Mouse (Mus musculus) spleen, adult 12 weeks (tissue): ENCODE measurements around the gene Tnni1.

Experiments
- DNase-seq: peaks from one replicate; pipeline ENCODE4 v3.0.0; 2022; ENCODE audit warnings: low spot score

Gene Tnni1

DNA sequence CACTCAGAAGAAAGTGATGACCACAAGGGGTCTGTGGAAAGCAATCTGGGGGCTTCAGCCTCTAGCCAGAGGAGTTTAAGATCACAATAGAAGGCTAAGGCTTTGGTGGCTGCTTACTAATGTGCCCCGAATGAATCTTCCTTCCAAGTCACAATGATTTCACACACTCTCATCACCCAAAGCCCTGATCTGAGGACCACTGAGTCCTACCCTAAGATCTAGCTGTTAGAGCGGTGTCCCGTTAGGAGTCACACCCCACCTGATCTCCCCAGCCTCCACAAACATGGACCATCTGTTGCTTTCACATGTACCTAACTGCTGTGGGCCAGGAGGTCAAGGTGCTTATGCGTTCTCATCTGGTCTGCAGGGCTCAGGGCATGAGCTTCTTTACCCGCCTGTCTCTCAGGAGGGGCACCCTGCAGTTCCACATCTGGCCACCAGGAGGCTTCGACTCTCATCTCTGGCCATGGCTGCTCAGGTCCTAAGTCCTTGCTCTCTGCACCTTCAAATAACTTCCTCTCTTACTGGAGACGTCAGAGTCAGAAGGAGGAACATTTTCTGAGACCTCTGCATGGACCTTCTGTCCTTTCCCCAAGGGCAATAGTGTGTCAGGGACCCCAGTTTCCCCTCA, 31.9 kb downstream of the Tnni1 start:
- peak; percentile 62 for DNase-seq

DNA sequence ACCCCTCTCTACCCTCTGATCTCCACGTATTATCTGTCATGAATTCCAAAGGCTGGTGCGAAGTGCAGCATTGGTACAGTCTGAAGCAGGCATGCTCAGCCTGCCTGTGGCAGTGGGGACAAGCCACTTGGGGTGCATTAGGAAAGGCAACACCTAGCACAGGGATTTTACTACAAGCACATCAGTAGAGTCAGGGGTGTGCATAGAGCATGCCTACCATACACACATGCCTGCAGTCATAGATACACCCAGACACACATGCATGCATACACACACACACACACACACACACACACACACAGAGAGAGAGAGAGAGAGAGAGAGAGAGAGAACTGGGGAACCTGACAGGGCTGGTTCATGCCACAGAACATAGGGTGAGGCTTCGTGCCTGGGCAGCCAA, 33.0 kb downstream of the Tnni1 start:
- no peak for DNase-seq

DNA sequence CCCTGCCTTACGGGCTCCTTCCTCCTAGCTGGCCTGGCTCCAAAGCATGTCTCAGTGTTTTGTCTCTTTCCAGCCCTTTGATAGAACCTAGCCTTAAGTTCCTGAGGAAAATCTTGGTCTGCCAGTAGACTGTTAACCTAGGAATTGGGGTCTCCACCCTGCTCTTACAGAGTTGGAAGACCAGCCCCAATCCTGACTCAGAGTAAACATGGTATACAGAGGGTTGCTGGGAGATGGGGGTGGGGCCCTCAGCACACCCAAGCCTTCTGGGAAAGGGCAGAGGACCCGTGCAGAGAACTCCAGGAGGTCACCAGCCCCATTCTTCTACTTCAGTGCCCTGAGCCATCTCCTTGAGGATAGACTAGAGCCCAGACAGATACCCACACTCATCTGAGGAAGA, 33.4 kb downstream of the Tnni1 start:
- no peak for DNase-seq

DNA sequence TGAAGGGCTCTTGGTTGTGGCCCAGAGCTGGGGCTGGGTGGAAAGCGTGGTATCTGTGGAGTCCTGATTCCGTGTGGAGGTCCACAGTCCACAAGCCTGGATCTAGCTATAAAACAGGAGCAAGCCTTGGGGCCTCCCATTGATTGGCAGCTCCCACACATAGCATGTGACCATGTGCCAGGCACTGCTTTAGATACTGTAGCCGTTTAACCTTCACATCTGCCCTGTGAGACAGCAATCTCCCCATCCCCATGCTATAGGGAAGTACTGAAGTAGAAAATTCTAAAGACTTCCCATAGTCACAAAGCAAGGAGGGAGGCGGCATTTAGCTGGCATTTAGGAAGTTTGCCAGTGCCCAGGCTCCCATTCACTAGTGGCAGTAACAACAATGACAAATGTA, 33.8 kb downstream of the Tnni1 start:
- no peak for DNase-seq

DNA sequence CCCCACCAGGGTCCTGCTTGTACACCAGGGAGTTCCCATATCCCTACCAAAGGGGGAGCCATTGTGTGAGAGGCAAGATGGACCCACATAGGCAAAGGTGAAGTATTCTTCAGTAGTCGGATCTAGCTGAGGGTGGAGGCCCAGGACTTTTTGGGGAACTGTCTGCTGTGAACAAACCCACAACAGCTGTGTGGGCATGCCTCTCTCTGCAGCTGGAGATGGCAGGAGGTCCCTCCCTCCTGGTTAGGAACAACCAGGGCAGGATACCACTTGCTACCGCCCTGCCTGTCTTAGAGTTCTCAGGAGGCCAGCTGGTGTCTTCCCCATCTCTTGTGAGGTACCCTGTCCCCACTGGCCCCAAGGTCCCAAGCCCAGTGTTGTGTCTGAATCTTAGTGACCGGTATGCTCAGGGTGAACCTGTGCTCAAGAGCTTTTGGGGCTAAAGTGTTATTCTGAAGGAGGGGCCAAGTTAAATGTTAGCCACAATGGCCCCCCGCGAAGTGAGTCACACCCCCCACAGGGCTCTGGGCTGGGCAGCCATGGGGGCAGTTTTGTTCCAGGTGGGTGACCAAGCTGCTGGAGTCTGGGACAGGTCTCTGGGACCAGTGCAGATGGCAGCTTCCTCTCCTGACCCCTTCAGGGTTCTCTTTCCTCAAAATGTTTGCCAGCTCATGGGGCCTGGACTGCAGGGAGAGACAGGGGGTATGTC, 34.6 kb downstream of the Tnni1 start:
- DNase-seq, result no peak

DNA sequence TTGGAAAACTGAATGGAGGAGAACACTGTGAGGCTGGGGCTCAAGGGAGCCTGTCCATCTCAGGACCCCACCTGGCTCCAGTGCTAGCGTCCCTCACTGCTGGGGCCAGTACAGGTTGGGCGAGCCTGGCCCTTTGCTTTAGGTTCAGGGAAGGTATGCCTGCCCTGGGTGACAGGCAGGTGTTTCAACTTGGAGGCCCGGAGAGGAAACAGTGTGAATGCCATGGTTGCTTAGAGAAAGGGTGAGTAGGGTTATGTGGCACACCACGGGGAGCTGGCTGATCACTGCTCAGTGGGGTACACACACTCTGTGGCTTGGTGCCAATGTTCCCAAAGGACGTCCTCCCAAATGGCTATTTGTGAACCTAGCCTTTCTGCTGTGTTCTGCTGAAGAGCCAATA, 35.3 kb downstream of the Tnni1 start:
- no peak for DNase-seq

DNA sequence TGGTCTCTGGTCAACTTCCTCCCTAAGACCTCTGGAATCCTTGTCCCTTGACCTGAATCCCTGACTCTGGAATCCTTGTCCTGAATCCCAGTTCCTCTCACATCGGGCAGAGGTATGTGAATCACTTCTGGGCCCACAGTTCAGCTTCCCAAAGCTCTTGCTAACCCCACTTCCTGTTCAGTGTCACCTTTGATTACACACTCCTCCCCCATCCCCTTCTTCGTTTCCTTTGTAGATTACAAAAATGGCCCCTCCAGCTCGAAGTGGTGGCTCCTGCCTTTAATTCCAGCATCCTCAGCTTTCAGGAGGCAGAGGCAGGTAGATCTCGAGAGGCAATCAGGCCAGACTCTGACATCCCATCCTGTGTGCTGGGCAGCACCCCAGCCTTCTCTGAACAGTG, 38.4 kb downstream of the Tnni1 start:
- no peak for DNase-seq

DNA sequence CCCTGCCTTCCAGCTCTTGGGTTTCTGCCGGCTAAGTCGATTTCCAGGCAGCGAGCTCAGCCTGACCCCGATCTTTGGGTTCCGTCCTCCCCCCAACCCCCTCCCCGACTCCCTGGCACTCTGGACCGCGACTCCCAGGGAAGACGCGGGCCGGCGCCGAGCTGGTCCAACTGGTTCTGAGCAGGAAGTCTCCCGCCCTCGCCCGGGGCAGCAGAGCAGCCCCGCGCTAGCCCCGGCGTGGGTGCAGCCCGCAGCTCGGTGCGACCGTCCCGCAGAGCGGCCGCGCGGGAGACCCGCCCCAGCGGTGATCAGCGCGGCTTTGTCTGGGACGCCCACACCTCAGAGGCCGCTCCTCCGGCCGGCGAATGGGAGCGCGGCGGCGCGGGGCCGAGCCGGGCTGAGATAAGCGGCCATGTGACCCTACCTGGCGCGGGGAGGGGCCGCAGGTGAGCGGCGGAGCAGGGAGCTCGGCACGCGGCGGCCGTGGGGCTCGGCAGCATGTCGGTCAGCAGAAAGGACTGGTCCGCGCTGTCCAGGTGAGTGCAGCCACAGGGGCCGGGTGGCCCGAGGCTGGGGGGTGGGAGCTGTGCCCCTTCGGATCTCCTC, 39.4 kb downstream of the Tnni1 start, which contains the start of gene Lad1:
TSS of gene Lad1 (plus strand) at position 118 of the 606 bp plus-strand sequence.
- no peak for DNase-seq

DNA sequence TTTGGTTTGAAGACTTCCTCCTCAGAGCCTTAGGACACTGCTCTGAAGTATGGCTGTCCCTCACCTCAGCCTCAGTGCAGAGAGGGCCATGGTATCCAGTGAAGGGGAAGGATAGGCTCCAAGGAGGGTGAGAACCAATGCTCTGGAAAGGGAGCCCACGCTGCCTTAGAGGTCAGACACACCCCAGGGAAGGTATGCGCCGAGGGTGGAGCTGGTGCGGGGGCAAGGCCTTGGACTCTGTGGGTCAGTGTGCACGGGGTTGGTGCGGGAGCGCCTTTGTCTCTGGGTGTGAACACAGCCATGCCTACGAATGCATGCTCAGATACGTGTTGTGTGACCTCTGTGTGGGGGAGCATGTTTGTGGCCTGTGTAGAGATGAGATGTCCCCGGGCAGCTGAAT, 40.8 kb downstream of the Tnni1 start:
- no peak for DNase-seq

DNA sequence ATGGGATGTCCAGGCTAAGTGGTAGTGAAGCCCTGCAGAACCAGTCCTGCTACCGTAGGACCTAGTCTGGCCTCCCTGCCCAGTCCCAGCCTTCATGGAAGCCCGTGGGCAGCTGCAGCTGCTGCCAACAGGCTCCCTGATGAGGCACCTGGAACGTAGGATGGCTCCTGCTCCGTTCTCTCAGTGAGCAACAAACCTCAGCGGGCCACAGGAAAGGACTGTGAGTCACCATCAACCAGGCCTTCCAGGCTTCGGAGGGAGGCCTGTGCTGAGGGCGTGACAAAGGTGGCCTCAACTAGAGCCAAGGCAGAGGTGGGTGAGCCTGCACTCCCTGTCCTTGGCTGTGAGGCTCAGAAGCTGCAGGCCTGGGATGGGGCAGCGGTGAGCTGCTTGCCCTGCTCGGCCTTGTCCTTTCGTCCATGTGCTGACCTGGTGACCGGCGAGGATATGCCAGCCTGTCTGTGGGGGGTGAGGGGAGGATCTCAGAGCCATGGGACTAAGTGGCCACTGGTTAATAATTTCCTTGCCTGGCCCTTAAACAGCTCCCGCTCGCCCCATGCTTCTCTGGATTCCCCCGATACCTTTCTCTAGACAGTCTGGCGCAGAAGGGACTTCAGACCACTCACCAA, 41.6 kb downstream of the Tnni1 start:
- no peak for DNase-seq

DNA sequence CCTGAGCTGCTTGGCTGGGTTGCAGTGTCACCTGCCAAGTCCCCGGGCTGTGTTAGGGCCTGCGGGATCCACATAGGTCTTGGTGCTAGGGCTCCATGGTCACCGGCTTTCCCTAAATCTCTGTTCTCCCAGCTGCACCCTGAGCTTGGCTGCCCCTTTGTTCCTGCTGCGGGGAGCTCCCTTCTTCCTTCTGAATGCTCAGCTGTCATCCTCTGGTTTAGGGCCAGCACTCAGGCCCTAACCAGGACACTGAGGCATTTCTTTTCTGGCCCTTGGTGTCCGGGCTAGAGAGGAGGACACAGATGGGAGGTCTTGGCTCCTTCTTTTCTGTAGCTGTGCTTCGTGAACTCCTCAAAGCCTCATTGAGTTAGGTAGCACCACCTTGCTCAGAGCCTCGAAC, 42.5 kb downstream of the Tnni1 start:
- DNase-seq, result no peak

DNA sequence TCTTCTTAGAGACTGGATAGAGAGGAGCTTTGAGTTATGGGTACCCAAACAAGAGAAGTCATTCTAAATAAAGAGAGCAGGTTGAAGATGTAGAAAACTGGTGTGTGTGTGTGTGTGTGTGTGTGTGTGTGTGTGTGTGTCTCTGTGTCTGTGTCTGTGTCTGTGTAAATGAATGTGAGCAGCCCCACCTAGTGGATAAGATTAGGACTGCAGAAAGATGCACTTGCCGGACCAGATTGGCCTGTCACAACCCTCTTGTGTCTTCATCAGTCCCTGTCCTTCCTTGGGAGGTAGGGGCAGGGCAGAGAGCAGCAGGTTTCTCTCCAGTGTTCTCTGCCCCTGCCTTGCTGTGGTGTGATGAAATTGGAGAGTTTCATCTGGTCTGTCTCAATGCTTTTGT, 49.7 kb downstream of the Tnni1 start:
- no peak for DNase-seq

DNA sequence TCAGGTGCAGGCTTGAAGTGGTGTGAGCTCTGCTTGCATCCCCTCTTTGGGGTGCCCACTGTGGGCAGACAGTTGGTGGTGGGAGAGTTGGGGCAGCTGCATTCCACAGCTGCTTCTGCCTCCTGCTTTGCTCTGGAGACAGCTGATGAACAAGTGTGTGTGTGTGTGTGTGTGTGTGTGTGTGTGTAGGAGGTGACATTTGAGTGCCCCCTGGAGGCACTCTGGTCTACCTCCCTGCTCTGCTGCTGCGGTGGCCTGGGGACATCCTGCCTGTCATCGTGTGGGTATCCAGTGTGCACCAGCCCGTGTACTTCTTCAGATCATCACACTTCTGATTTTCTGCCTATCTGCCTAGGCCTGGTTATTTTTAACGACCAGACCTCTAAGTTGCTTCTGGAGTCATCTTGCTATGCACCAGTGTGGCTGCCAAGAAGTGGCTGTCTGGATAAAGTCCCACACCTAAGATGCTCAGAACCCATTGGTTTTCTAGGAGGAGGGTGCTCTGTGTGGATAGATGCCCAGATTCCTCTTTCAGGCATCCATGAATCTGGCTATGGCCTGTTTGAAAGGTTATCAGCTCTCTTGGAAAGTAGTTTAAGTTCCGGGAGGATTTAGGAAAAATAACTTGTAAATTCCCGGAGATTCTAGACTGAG, 55.1 kb downstream of the Tnni1 start:
- DNase-seq, result no peak

DNA sequence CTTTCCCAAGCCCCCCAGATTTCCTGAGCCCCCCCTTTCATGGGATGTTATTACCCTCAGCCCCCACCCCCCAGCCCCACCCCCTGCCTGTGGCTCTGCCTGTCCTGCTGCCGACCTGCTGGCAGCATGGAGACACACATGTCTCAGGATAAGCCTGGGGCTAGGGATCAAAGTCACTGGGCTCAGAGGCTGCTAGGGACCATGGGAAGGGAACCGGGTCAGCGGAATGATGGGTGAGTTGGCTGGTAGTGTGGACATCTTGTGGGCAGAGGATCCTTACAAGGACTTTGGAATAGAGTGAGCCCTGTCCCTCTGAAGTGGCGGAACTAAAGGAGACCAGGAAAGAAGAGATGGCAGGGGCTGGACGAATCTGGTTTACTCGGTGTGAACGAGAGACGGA, 55.7 kb downstream of the Tnni1 start:
- DNase-seq, result no peak

DNA sequence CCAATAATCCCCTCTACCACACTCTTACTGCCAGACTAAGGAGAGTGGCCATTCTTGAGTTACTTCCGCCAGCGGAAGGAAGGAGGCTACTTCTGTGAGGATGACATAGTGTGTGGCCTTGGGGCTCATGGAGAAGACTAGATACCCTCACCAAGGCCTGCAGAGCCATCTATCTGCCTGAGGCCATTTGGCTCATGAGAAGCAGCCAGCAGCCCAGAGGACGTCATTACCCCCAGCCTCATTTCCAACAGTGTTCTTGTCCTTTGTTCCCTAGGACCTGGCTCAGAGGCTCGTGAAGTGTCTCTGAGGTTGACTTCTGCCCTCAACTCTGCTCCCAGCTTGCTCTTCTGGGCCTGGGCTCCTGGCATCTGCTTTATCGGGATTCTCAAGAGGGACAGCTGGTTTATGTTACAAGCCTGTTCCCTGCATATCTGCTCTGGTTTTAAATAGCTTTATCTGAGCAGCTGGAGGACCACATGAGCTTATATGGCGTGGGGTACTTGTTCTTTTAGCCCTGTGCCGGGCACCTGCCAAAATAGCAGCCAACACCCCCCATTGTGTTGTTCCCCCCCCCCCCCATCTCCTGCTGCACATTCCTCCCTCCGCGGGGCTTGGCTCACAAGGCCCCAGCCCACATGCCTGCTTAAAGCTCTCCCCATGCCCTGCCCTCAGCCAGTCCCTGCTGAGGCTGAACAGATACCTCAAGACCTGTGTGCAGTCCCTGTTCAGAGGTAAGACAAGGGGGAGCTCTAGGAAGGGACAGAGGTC, 56.7 kb downstream of the Tnni1 start, which contains the start of gene Tnnt2:
TSS of gene Tnnt2 (plus strand) at position 639 of the 768 bp plus-strand sequence.
- no peak for DNase-seq

DNA sequence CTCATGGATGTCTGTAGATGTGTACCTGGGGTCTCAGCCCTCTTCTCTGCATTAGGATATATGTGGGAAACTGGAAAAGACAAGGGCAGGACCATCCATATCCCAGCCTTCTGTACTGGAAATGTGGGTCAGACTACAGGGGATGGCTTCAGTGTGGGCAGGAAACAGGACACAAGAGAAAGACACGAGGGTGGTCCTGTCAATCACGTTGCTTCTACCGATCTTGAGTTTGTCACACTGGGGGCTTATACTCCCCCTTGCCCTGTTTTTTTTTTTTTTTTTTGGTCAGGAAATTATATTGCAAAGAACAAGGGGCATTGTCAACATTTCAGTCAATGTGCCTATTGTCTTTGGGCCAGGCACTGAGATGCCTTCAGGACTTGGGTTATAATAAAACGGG, 59.4 kb downstream of the Tnni1 start:
- no peak for DNase-seq

DNA sequence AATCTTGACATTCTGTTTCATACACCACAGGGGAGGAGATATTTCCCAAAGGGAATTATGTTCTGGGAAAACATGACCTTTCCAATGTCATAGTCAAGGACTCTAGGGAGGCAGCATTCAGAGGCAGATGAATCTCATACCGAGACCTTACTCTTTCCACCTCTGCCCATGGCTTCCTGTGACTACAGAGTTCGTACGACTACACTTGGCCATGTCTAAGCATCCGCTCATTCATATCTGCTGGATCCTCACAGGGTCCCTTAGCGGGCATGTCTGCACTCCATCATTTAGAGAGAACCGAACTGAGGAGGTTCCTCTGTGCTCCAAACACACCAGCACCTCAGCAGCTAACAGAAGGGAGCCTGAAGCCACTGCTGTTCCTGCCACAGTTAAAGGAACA, 59.8 kb downstream of the Tnni1 start:
- no peak for DNase-seq

DNA sequence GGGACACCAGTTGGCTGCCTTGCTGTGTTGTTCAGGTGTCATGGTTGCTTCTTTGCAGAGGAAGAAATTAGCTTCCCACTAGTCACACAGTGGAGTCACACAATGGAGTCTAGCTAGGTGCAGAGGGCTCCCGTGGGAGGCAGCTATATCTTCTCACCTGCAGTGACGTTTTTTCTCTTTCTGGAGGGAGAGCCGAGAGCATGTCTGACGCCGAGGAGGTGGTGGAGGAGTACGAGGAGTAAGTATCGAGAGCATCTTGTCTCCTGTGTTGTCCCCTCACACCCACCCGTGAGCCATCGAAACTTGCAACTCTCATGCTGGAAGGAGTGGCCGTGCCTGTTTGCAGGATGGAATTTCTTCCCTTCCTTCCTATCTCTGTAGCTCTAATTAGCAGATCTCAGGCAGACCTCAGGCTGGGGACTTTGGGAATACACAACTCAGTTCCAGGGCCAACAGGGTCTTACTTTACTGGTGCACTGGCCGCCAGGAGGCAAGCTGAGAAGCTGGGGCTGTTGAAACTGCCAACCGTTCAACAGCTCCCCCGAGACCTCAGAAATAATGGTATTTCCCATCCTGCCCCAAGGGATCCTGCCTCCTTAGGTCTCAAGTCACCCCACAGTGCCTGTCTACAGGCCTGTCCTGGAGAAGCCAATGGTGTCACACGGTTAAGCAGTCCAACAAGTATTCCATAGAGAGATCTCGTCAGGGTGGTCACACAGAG, 61.6 kb downstream of the Tnni1 start:
- DNase-seq, result no peak

DNA sequence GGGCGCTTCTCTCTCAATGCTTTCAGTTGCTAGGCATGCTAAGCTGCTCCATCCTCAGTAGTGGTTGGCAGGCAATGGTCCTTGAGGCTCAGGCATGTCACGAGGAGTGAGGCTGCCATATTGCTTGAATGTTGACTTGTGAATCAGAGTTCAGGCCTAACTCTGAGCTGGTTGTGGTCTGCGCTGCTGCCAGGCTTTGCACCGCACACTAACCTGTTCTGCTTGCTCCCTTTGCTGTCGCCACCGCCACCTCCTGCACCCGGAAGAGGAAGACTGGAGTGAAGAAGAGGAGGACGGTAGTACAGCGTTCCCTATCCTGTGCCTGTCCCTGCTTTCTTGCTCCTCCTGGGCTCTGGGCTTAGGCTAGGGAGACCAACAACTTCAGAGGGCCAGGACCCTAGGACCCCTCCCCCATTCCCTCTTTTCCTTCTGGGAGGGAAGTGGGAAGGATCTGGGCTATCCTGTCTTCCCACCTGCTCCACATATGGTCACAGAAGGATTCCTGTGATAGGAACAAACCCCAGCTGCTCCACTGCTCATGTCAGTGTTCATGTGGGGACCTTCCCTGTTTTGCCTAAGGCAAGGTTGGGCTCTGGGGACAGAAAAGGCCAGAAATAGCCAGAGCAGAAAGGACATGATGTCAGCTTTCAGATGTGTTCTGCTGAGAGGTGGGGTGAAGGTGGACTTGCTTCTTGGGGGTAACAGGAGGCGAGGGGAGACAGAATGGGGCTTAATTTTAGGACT, 64.5 kb downstream of the Tnni1 start:
- no peak for DNase-seq

DNA sequence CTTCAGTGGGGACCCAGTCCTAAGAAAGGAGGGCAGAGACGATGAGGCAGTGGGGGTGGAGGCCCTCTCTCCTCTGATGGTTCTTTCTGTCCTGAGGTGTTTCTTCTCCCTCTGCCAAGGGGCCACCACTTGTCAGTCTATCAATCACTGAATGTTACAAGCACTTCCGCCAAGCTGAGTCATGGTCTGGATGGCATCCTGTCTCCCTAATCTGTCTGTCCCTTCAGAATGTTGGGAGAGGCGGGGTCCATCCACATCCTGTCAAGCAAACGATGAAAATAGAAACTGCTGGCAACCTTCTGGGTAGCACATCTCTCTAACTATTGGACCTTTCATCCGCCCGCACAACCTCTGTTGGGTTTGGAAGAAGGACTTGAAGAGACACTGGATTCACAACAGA, 65.2 kb downstream of the Tnni1 start:
- no peak for DNase-seq
